Comparison of ENCODE assay signal across 9 mouse cellular contexts in genomic region chr19:53076238-53076981, GRCm38 (mm10). TPM values are rescaled to one million over a fixed set of nuclear protein-coding genes. Genes with fewer than 3 reads are reported as not detected.
DNase-seq lines count a peak whose midpoint lies in the region; ATAC-seq and TF ChIP-seq lines count a peak whose summit lies in the region.
"Had no signal": no experiment of that assay in that cellular context is flagged by ENCODE, and none has a peak within 500 bp of the region (broad histone marks: within the 10 kb centered on the region; RNA-seq: fewer than 3 reads in every experiment).

No protein-coding gene starts in this region.

- no peaks in the 10 kb centered on the region for H3K79me2 ChIP-seq in heart, adult 2 months (replicated peaks; ENCODE audit: control insufficient read depth, insufficient read depth, low read length)

- no peaks in the 10 kb centered on the region for H3K27me3 ChIP-seq in heart, adult 2 months (ENCODE audit: control insufficient read depth, insufficient read depth, low read length)
- H3K27me3 ChIP-seq in heart, embryonic 11.5 days (ENCODE audit: control insufficient read depth, insufficient read depth, low read length) = no peaks in the 10 kb centered on the region
- no peaks in the 10 kb centered on the region for H3K27me3 ChIP-seq in kidney, postnatal 0 days (ENCODE audit: insufficient read depth, low read length)
- H3K27me3 ChIP-seq in limb, embryonic 14.5 days (ENCODE audit: control insufficient read depth, insufficient read depth, low read length) = no peaks in the 10 kb centered on the region
- H3K27me3 ChIP-seq in forebrain, embryonic 12.5 days = no peaks in the 10 kb centered on the region
- H3K27me3 ChIP-seq: midbrain, embryonic 12.5 days had no signal

- intact Hi-C loops in heart, adult 2 months (cut with DNase I) = no loop called here

- H3K36me3 ChIP-seq in heart, adult 2 months (ENCODE audit: control insufficient read depth, insufficient read depth, low read length) = no peaks in the 10 kb centered on the region
- H3K36me3 ChIP-seq in heart, embryonic 11.5 days (ENCODE audit: control insufficient read depth, insufficient read depth, low read length) = no peaks in the 10 kb centered on the region
- no peaks in the 10 kb centered on the region for H3K36me3 ChIP-seq in kidney, postnatal 0 days (ENCODE audit: insufficient read depth, low read length)
- H3K36me3 ChIP-seq in limb, embryonic 14.5 days (ENCODE audit: control insufficient read depth, insufficient read depth, low read length) = no peaks in the 10 kb centered on the region
- H3K36me3 ChIP-seq in forebrain, embryonic 12.5 days (replicated peaks) = no peaks in the 10 kb centered on the region
- H3K36me3 ChIP-seq: midbrain, embryonic 12.5 days had no signal

- no peak for TF ChIP-seq CTCF in heart, adult 2 months (IDR thresholded peaks at IDR 0.05)
- no peak for TF ChIP-seq CTCF in kidney, postnatal 0 days (IDR thresholded peaks at IDR 0.05; ENCODE audit: low read depth)

- peak overlapping the region; percentile 28 for H3K27ac ChIP-seq in heart, adult 2 months
- no peak overlapping the region for H3K27ac ChIP-seq in heart, embryonic 11.5 days (ENCODE audit: low read depth, low read length)
- 0 out of 2 replicates have a peak overlapping the region, but pooled peaks have one; percentile 37 for H3K27ac ChIP-seq in kidney, postnatal 0 days
- peak overlapping the region; percentile 16; the same call in 1 of the 2 replicates for H3K27ac ChIP-seq in limb, embryonic 14.5 days (replicated peaks; ENCODE audit: low read depth, low read length)
- no peak overlapping the region for H3K27ac ChIP-seq in forebrain, embryonic 12.5 days
- H3K27ac ChIP-seq: midbrain, embryonic 12.5 days had no signal

- TF ChIP-seq POLR2A in heart, adult 2 months (IDR thresholded peaks at IDR 0.05; ENCODE audit: insufficient read depth, low read depth, low read length) = no peak
- TF ChIP-seq POLR2A in limb, embryonic 14.5 days (IDR thresholded peaks at IDR 0.05; ENCODE audit: borderline replicate concordance, extremely low read depth, insufficient read depth, insufficient read length) = no peak

- 52% methylated on average over 18 of the region's 18 CpGs for WGBS in heart, adult 2 months
- whole genome bisulfite sequencing in heart, embryonic 11.5 days (ENCODE audit: insufficient replicate concordance) = 65% methylated on average over 18 of the region's 18 CpGs
- WGBS in kidney, postnatal 0 days = 44% methylated on average over 18 of the region's 18 CpGs
- 42% methylated on average over 18 of the region's 18 CpGs for WGBS in limb, embryonic 14.5 days
- WGBS in forebrain, embryonic 12.5 days = 78% methylated on average over 18 of the region's 18 CpGs

- peaks cover 8% of the 10 kb centered on the region for H3K4me1 ChIP-seq in heart, adult 2 months (ENCODE audit: control insufficient read depth, insufficient read depth, low read length)
- H3K4me1 ChIP-seq in heart, embryonic 11.5 days (ENCODE audit: control insufficient read depth, insufficient read depth, low read length) = peaks cover 16% of the 10 kb centered on the region
- H3K4me1 ChIP-seq in kidney, postnatal 0 days (replicated peaks; ENCODE audit: insufficient read depth, low read length) = peaks cover 37% of the 10 kb centered on the region
- peaks cover 50% of the 10 kb centered on the region for H3K4me1 ChIP-seq in limb, embryonic 14.5 days (ENCODE audit: control insufficient read depth, insufficient read depth, low read length)
- H3K4me1 ChIP-seq in forebrain, embryonic 12.5 days = peaks cover 12% of the 10 kb centered on the region; the same call in 1 of the 2 replicates
- H3K4me1 ChIP-seq: midbrain, embryonic 12.5 days had no signal

- no peak for TF ChIP-seq EP300 in heart, adult 2 months (IDR thresholded peaks at IDR 0.05; ENCODE audit: insufficient read depth, low read depth, low read length)

- H3K9me3 ChIP-seq in heart, embryonic 11.5 days (replicated peaks; ENCODE audit: control insufficient read depth, low read length) = no peaks in the 10 kb centered on the region
- no peaks in the 10 kb centered on the region for H3K9me3 ChIP-seq in kidney, postnatal 0 days (replicated peaks; ENCODE audit: low read length)
- no peaks in the 10 kb centered on the region for H3K9me3 ChIP-seq in limb, embryonic 14.5 days (ENCODE audit: control insufficient read depth, low read length)
- no peaks in the 10 kb centered on the region for H3K9me3 ChIP-seq in forebrain, embryonic 12.5 days
- H3K9me3 ChIP-seq: midbrain, embryonic 12.5 days had no signal

- 0 out of 2 replicates have a peak overlapping the region, but pooled peaks have one; percentile 16 for H3K4me3 ChIP-seq in heart, adult 2 months
- H3K4me3 ChIP-seq in heart, embryonic 11.5 days (ENCODE audit: low read depth, low read length) = no peak overlapping the region
- no peak overlapping the region for H3K4me3 ChIP-seq in kidney, postnatal 0 days (replicated peaks; ENCODE audit: low read depth, low read length)
- no peak overlapping the region for H3K4me3 ChIP-seq in limb, embryonic 14.5 days (replicated peaks; ENCODE audit: low read length)
- H3K4me3 ChIP-seq in forebrain, embryonic 12.5 days (replicated peaks) = no peak overlapping the region
- H3K4me3 ChIP-seq: midbrain, embryonic 12.5 days had no signal

- no peak overlapping the region for H3K9ac ChIP-seq in heart, adult 2 months (ENCODE audit: low read depth, low read length)
- no peak overlapping the region for H3K9ac ChIP-seq in heart, embryonic 11.5 days (ENCODE audit: low read depth, low read length)
- H3K9ac ChIP-seq in kidney, postnatal 0 days (ENCODE audit: low read depth, low read length) = no peak overlapping the region
- H3K9ac ChIP-seq in limb, embryonic 14.5 days (ENCODE audit: low read depth, low read length, severe bottlenecking) = no peak overlapping the region
- H3K9ac ChIP-seq in forebrain, embryonic 12.5 days = no peak overlapping the region
- H3K9ac ChIP-seq: midbrain, embryonic 12.5 days had no signal

- DNase-seq in heart, adult 2 months = peak; percentile 29 to 33
- peak; percentile 88 to 93 for DNase-seq in cerebellum, postnatal 14 days
- DNase-seq in kidney, postnatal 0 days (ENCODE audit: low spot score) = peak; percentile 48
- peak; percentile 39 for DNase-seq in limb, embryonic 14.5 days (ENCODE audit: low spot score)
- no peak for DNase-seq in thymus, postnatal 36 days

- no peak for ATAC-seq in heart, embryonic 11.5 days (replicated peaks; ENCODE audit: insufficient number of reproducible peaks, low FRiP score, low TSS enrichment)
- ATAC-seq in kidney, postnatal 0 days (replicated peaks; ENCODE audit: low FRiP score, low read depth) = 0 out of 2 replicates have a peak, but pooled peaks have one; percentile 18
- no peak for ATAC-seq in limb, embryonic 14.5 days (ENCODE audit: low FRiP score, low read depth)
- ATAC-seq in CD4-positive, CD25-positive, alpha-beta regulatory T cell, adult 4 months = no peak
- ATAC-seq in forebrain, embryonic 12.5 days (ENCODE audit: low FRiP score) = no peak

- H3K4me2 ChIP-seq in heart, embryonic 11.5 days = no peak overlapping the region
- no peak overlapping the region for H3K4me2 ChIP-seq in kidney, postnatal 0 days (ENCODE audit: low read length)
- H3K4me2 ChIP-seq in limb, embryonic 14.5 days (replicated peaks; ENCODE audit: low read depth, low read length, severe bottlenecking) = no peak overlapping the region
- no peak overlapping the region for H3K4me2 ChIP-seq in forebrain, embryonic 12.5 days
- H3K4me2 ChIP-seq: midbrain, embryonic 12.5 days had no signal

RNA-seq across cellular contexts. Expression of gene Xpnpep1, which starts 36.4 kb away (rescaled TPM):
- total RNA-seq in heart, adult 2 months (2021) = 10 to 100 TPM; 59.8 to 70.1 TPM
- polyA plus RNA-seq in heart, adult 2 months (2012; rRNA removed) = 49.8 and 71.9 TPM in 2 replicates
- 180 and 211 TPM in 2 replicates for polyA plus RNA-seq in heart, embryonic 11.5 days (2014; fragmentation: Nextera tagmentation; extraction: Ambion mirVana)
- polyA plus RNA-seq in kidney, postnatal 0 days (2015; fragmentation: Nextera tagmentation; extraction: Ambion mirVana) = 147 and 164 TPM in 2 replicates
- polyA plus RNA-seq in limb, embryonic 14.5 days (2012; rRNA removed) = 101 and 111 TPM in 2 replicates
- 157 and 159 TPM in 2 replicates for polyA plus RNA-seq in limb, embryonic 14.5 days (2014; fragmentation: Nextera tagmentation; extraction: Ambion mirVana)
- polyA plus RNA-seq in CD4-positive, CD25-positive, alpha-beta regulatory T cell, adult 4 months (2017; shearing (Covaris generic)) = 10 to 100 TPM; 51.1 to 85.0 TPM
- polyA plus RNA-seq in forebrain, embryonic 12.5 days (2016; fragmentation: Nextera tagmentation; extraction: Ambion mirVana) = 140 and 147 TPM in 2 replicates

Comparison
In these comparisons a context has a peak if more than half of its experiments do, and no peak if none do; other contexts are left out.
1. H3K27ac ChIP-seq: peak in heart, adult 2 months (single experiment), kidney, postnatal 0 days (single experiment) and limb, embryonic 14.5 days (single experiment); none in heart, embryonic 11.5 days (single experiment) and forebrain, embryonic 12.5 days (single experiment).
2. DNase-seq: peak in heart, adult 2 months (2 of 2), cerebellum, postnatal 14 days (2 of 2), kidney, postnatal 0 days (single experiment) and limb, embryonic 14.5 days (single experiment); none in thymus, postnatal 36 days (0 of 2).